In genomic region chr4:136176022-136176552, GRCm38 (mm10) we compare ENCODE assay signal across 11 mouse cellular contexts. TPM values are rescaled to one million over a fixed set of nuclear protein-coding genes. Genes with fewer than 3 reads are reported as not detected.
DNase-seq lines count a peak whose midpoint lies in the region; ATAC-seq and TF ChIP-seq lines count a peak whose summit lies in the region.
"Had no signal": no experiment of that assay in that cellular context is flagged by ENCODE, and none has a peak within 500 bp of the region (broad histone marks: within the 10 kb centered on the region; RNA-seq: fewer than 3 reads in every experiment).

No protein-coding gene starts in this region.

- no peak overlapping the region for H3K4me2 ChIP-seq in intestine, postnatal 0 days (replicated peaks; ENCODE audit: low read depth)

- H3K9me3 ChIP-seq in heart, embryonic 10.5 days, result no peaks in the 10 kb centered on the region
- H3K9me3 ChIP-seq in intestine, postnatal 0 days (ENCODE audit: control insufficient read depth), result no peaks in the 10 kb centered on the region

- no peak overlapping the region for H3K9ac ChIP-seq in intestine, postnatal 0 days (ENCODE audit: low read depth, low read length)

- no peaks in the 10 kb centered on the region; the same call in 1 of the 2 replicates for H3K36me3 ChIP-seq in heart, embryonic 10.5 days
- H3K36me3 ChIP-seq in intestine, postnatal 0 days (ENCODE audit: control insufficient read depth, insufficient read depth), result no peaks in the 10 kb centered on the region

- DNase-seq in heart, embryonic 10.5 days (ENCODE audit: low spot score), result no peak
- DNase-seq in heart, adult 9 months (ENCODE audit: low spot score in 2 of 2), result no peak
- DNase-seq in spleen, postnatal 10 days (ENCODE audit: low spot score in 2 of 2), result peak; percentile 46 to 67
- no peak for DNase-seq in spleen, postnatal 36 days (ENCODE audit: low spot score in 2 of 2)
- peak; percentile 28 for DNase-seq in thymus, postnatal 10 days (ENCODE audit: low spot score in 2 of 2)
- no peak for DNase-seq in lung, adult 18-20 months
- DNase-seq: cerebellum, postnatal 36 days; kidney, adult 18-20 months had no signal

- H3K27ac ChIP-seq in heart, embryonic 10.5 days, result peak overlapping the region; percentile 67
- peak overlapping the region; percentile 64; the same call in 1 of the 2 replicates for H3K27ac ChIP-seq in intestine, postnatal 0 days (ENCODE audit: low read depth, low read length)

- peaks cover 72% of the 10 kb centered on the region for H3K4me1 ChIP-seq in heart, embryonic 10.5 days
- peaks cover 27% of the 10 kb centered on the region for H3K4me1 ChIP-seq in intestine, postnatal 0 days (replicated peaks; ENCODE audit: control insufficient read depth, insufficient read depth, low read length)

- WGBS in heart, embryonic 10.5 days, result 67% methylated on average over 10 of the region's 10 CpGs
- WGBS in intestine, postnatal 0 days, result 48% methylated on average over 10 of the region's 10 CpGs

- H3K27me3 ChIP-seq in heart, embryonic 10.5 days (ENCODE audit: insufficient read depth, poor library complexity, severe bottlenecking), result no peaks in the 10 kb centered on the region
- H3K27me3 ChIP-seq in intestine, postnatal 0 days (replicated peaks; ENCODE audit: control insufficient read depth, insufficient read depth, low read length), result no peaks in the 10 kb centered on the region

- no peak for TF ChIP-seq CTCF in intestine, postnatal 0 days (IDR thresholded peaks at IDR 0.05; ENCODE audit: low read depth)

- ATAC-seq in intestine, postnatal 0 days, result no peak
- ATAC-seq in granulocyte monocyte progenitor cell, adult 5-6 weeks (replicated peaks; ENCODE audit: poor library complexity, severe bottlenecking), result no peak
- ATAC-seq: midbrain, embryonic 16.5 days had no signal

- H3K4me3 ChIP-seq in heart, embryonic 10.5 days, result no peak overlapping the region
- no peak overlapping the region for H3K4me3 ChIP-seq in intestine, postnatal 0 days (ENCODE audit: low read depth, low read length)

RNA-seq across cellular contexts. Expression of gene E2f2, which starts 3.9 kb away (rescaled TPM):
- 6.3 and 6.6 TPM in 2 replicates for polyA plus RNA-seq in heart, embryonic 10.5 days (2016; fragmentation: Nextera tagmentation; extraction: Ambion mirVana)
- 4.1 and 4.2 TPM in 2 replicates for polyA plus RNA-seq in intestine, postnatal 0 days (2015; fragmentation: Nextera tagmentation; extraction: Ambion mirVana)
- total RNA-seq in granulocyte monocyte progenitor cell, adult 5-6 weeks (2014; fragmentation: Nextera tagmentation), result 2.9 and 9.4 TPM in 2 replicates
- 3.7 and 4.3 TPM in 2 replicates for total RNA-seq in granulocyte monocyte progenitor cell, adult 5-6 weeks (2017)

RNA-seq across cellular contexts. Expression of gene Asap3, which starts 30.1 kb away (rescaled TPM):
- 3.4 and 3.7 TPM in 2 replicates for polyA plus RNA-seq in heart, embryonic 10.5 days (2016; fragmentation: Nextera tagmentation; extraction: Ambion mirVana)
- polyA plus RNA-seq in intestine, postnatal 0 days (2015; fragmentation: Nextera tagmentation; extraction: Ambion mirVana), result 0.95 and 1.1 TPM in 2 replicates
- not detected in 2 replicates for total RNA-seq in granulocyte monocyte progenitor cell, adult 5-6 weeks (2014; fragmentation: Nextera tagmentation)
- total RNA-seq in granulocyte monocyte progenitor cell, adult 5-6 weeks (2017), result not detected in 2 replicates

RNA-seq across cellular contexts. Expression of gene Id3, which starts 32.8 kb away (rescaled TPM):
- 324 and 492 TPM in 2 replicates for polyA plus RNA-seq in heart, embryonic 10.5 days (2016; fragmentation: Nextera tagmentation; extraction: Ambion mirVana)
- polyA plus RNA-seq in intestine, postnatal 0 days (2015; fragmentation: Nextera tagmentation; extraction: Ambion mirVana), result 106 and 118 TPM in 2 replicates
- not detected in 2 replicates for total RNA-seq in granulocyte monocyte progenitor cell, adult 5-6 weeks (2014; fragmentation: Nextera tagmentation)
- total RNA-seq in granulocyte monocyte progenitor cell, adult 5-6 weeks (2017), result not detected in 2 replicates

Comparison
In these comparisons a context has a peak if more than half of its experiments do, and no peak if none do; other contexts are left out.
1. DNase-seq: peak in spleen, postnatal 10 days (2 of 2) and thymus, postnatal 10 days (2 of 2); none in heart, embryonic 10.5 days (single experiment), heart, adult 9 months (0 of 2), spleen, postnatal 36 days (0 of 2) and lung, adult 18-20 months (0 of 2).